Mouse (Mus musculus) heart, embryonic 13.5 days (tissue): ENCODE measurements around the gene Smc6. TPM values are rescaled to one million over a fixed set of nuclear protein-coding genes. Genes with fewer than 3 reads are reported as not detected.

Experiments
- ATAC-seq: fragments of 200-750 bp; cut with Nextera tagmentation; 2 replicates; pipeline ENCODE4 v1.8.0; 2017; ENCODE audit warnings: moderate TSS enrichment; ENCODE audit not compliant: insufficient number of reproducible peaks, low FRiP score, low TSS enrichment; ENCODE audit errors: extremely low read depth
- H3K27ac ChIP-seq: fragments of 300-500 bp; sonication (generic); replicated peaks from 2 replicates; pipeline ENCODE4 v1.5.1; 2015; ENCODE audit warnings: moderate library complexity, mild to moderate bottlenecking, inconsistent platforms
- H3K27me3 ChIP-seq: fragments of 300-500 bp; sonication (generic); replicated peaks from 2 replicates; pipeline ENCODE4 v1.6.1; 2015; ENCODE audit warnings: mild to moderate bottlenecking, inconsistent platforms
- H3K36me3 ChIP-seq: fragments of 300-500 bp; sonication (generic); 2 replicates; pipeline ENCODE4 v1.6.1; 2015; ENCODE audit warnings: mild to moderate bottlenecking, inconsistent platforms
- H3K4me1 ChIP-seq: fragments of 300-500 bp; sonication (generic); 2 replicates; pipeline ENCODE4 v1.6.1; 2015; ENCODE audit warnings: inconsistent platforms
- H3K4me2 ChIP-seq: fragments of 300-500 bp; sonication (generic); 2 replicates; pipeline ENCODE4 v1.6.1; 2015; ENCODE audit warnings: inconsistent platforms, mild to moderate bottlenecking, moderate library complexity
- H3K4me3 ChIP-seq: fragments of 300-500 bp; sonication (generic); 2 replicates; pipeline ENCODE4 v1.5.1; 2015; ENCODE audit warnings: moderate library complexity, mild to moderate bottlenecking, inconsistent platforms
- H3K9ac ChIP-seq: fragments of 300-500 bp; sonication (generic); 2 replicates; pipeline ENCODE4 v1.6.1; 2015; ENCODE audit warnings: inconsistent platforms, mild to moderate bottlenecking, moderate library complexity
- H3K9me3 ChIP-seq: fragments of 300-500 bp; sonication (generic); 2 replicates; pipeline ENCODE4 v1.6.1; 2016; ENCODE audit warnings: inconsistent platforms
- WGBS: fragments of 180-500 bp; shearing (Covaris S2); methylation state at CpG from one replicate; pipeline ENCODE4 v1.1.7; 2015; ENCODE audit warnings: mixed read lengths; 5-methylcytosine and 5-hydroxymethylcytosine counted together
- polyA plus RNA-seq: library from polyadenylated mRNA; unstranded; fragments of >200 nt; fragmentation: Nextera tagmentation; extraction: Ambion mirVana; gene quantifications from 2 replicates; pipeline ENCODE4 v1.2.1, GENCODE M21; 2015

Gene Smc6
- polyA plus RNA-seq, 1 experiment from 2014 or later, result 112 TPM

DNA sequence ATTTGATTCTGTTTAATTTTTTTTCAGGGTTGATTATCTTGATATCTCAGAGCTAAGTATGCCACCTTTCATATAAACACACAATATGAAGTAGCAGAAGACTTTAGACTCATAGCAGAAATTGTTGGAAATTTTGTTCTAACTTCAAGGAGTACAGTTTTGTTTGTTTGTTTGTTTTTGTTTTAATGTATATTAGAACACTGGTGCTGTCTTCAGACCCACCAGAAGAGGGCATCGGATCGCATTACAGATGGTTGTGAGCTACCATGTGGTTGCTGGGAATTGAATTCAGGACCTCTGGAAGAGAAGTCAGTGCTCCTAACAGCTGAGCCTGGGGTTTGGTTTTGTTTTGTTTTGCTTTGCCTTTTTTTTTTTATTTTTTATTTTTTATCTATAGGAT is 20.7 kb downstream of the Smc6 start:
- H3K9ac ChIP-seq, result no peak overlapping the region
- peaks cover 83% of the 10 kb centered on the region for H3K36me3 ChIP-seq
- no peak overlapping the region for H3K27ac ChIP-seq
- H3K4me1 ChIP-seq, result no peaks in the 10 kb centered on the region
- H3K9me3 ChIP-seq, result no peaks in the 10 kb centered on the region
- ATAC-seq, result no peak
- H3K4me3 ChIP-seq, result no peak overlapping the region
- no peak overlapping the region for H3K4me2 ChIP-seq
- WGBS, result 84% methylated on average over 2 of the region's 2 CpGs
- no peaks in the 10 kb centered on the region for H3K27me3 ChIP-seq

DNA sequence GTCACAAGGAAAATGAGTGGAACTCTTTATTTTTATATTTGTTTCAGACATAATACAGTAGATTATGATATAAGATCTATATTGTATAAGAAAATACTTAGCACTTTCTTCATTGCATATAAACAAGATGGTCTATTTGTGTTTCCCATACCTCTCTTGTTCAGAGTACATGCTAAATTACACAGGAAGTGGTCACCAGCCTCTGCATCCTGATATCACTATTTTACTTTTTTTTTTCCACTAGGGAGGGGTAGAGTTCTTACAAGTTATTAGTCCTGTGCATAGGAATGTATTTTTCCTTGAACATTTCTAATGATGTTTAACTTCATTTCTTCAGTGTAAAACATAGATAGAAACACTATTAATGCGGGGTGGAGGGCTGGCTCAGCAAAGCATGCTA is 35.2 kb downstream of the Smc6 start:
- no peak overlapping the region for H3K9ac ChIP-seq
- ATAC-seq, result no peak
- peaks cover 87% of the 10 kb centered on the region for H3K36me3 ChIP-seq
- H3K9me3 ChIP-seq, result no peaks in the 10 kb centered on the region
- no peak overlapping the region for H3K4me3 ChIP-seq
- H3K4me2 ChIP-seq, result no peak overlapping the region
- 91% methylated on average over 1 of the region's 1 CpGs for WGBS
- H3K4me1 ChIP-seq, result no peaks in the 10 kb centered on the region
- H3K27me3 ChIP-seq, result no peaks in the 10 kb centered on the region
- no peak overlapping the region for H3K27ac ChIP-seq

GRCm38 (mm10) chr12:11306753-11307645 is 41.3 kb downstream of the Smc6 start:
- no peak overlapping the region for H3K9ac ChIP-seq
- no peak for ATAC-seq
- H3K4me3 ChIP-seq, result no peak overlapping the region
- 85% methylated on average over 8 of the region's 8 CpGs for WGBS
- no peaks in the 10 kb centered on the region for H3K9me3 ChIP-seq
- peaks cover 84% of the 10 kb centered on the region for H3K36me3 ChIP-seq
- H3K4me1 ChIP-seq, result no peaks in the 10 kb centered on the region
- H3K4me2 ChIP-seq, result no peak overlapping the region
- no peaks in the 10 kb centered on the region for H3K27me3 ChIP-seq
- no peak overlapping the region for H3K27ac ChIP-seq

DNA sequence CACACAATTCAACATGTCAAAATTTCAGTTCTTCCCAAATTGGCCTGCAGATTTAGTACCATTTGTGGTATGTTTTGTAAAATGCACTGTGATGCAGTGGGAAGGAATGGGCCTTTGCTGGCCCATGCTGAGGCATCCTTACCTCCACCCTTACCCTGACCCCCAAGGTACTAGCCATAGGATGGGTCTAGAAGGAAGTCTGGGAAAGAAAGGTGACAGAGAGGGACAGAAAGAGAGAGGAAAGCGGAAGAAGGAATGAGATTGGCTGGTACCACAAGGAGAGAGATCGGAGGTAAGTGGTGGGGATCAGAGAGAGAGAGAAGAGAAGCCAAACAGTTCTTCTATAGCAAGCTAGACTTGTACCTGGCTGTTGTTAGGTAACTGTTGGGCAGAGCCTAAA is 45.4 kb downstream of the Smc6 start:
- Histone ChIP-seq H3K36me3 (peaks cover 77% of the 10 kb centered on the region), H3K27me3 (no peaks in the 10 kb centered on the region), H3K9ac (no peak overlapping the region), H3K4me2 (no peak overlapping the region), H3K4me1 (no peaks in the 10 kb centered on the region), H3K9me3 (no peaks in the 10 kb centered on the region), H3K4me3 (no peak overlapping the region), H3K27ac (no peak overlapping the region)
- 94% methylated on average over 2 of the region's 2 CpGs for WGBS
- no peak for ATAC-seq

DNA sequence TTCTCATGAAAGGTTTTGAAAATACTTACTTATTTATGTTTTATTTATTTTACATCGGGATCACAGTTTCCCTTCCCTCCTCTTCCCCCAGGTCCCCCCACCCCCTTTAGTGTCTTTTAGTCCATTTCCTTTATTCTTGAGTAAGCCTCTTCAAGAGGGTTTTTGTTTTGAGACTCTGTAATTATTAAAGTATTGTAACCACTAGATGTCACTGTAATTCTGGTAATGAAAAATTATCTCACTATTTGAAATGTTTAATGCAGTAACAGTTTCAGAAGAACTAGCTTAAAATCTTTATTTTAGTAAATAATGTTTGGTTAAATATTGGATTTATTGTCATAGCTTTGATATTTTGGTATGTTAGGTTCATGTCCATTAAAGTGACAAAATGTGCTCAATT is 48.2 kb downstream of the Smc6 start:
- no peak overlapping the region for H3K4me2 ChIP-seq
- H3K4me3 ChIP-seq, result no peak overlapping the region
- H3K9me3 ChIP-seq, result no peaks in the 10 kb centered on the region
- WGBS, result 75% methylated on average over 1 of the region's 1 CpGs
- peaks cover 73% of the 10 kb centered on the region for H3K36me3 ChIP-seq
- no peaks in the 10 kb centered on the region for H3K27me3 ChIP-seq
- ATAC-seq, result no peak
- H3K4me1 ChIP-seq, result no peaks in the 10 kb centered on the region
- no peak overlapping the region for H3K27ac ChIP-seq
- no peak overlapping the region for H3K9ac ChIP-seq

- Histone ChIP-seq H3K9ac (no peak overlapping the region), H3K4me1 (no peaks in the 10 kb centered on the region), H3K27ac (no peak overlapping the region), H3K36me3 (peaks cover 44% of the 10 kb centered on the region), H3K27me3 (no peaks in the 10 kb centered on the region), H3K4me3 (no peak overlapping the region), H3K4me2 (no peak overlapping the region), H3K9me3 (no peaks in the 10 kb centered on the region)
- no peak for ATAC-seq
- WGBS, result 50% methylated on average over 6 of the region's 6 CpGs
These were observed 52.0 kb downstream of the Smc6 start for GRCm38 (mm10) chr12:11317671-11318070.

GRCm38 (mm10) chr12:11324480-11324879 is 58.8 kb downstream of the Smc6 start:
- no peak overlapping the region for H3K4me3 ChIP-seq
- no peak overlapping the region for H3K9ac ChIP-seq
- no peaks in the 10 kb centered on the region for H3K27me3 ChIP-seq
- H3K4me1 ChIP-seq, result no peaks in the 10 kb centered on the region
- no peaks in the 10 kb centered on the region for H3K36me3 ChIP-seq
- H3K4me2 ChIP-seq, result no peak overlapping the region
- 54% methylated on average over 4 of the region's 4 CpGs for WGBS
- no peak for ATAC-seq
- no peak overlapping the region for H3K27ac ChIP-seq
- no peaks in the 10 kb centered on the region for H3K9me3 ChIP-seq

- Histone ChIP-seq H3K36me3 (no peaks in the 10 kb centered on the region), H3K9ac (no peak overlapping the region), H3K27ac (no peak overlapping the region), H3K27me3 (no peaks in the 10 kb centered on the region), H3K4me1 (no peaks in the 10 kb centered on the region), H3K4me2 (no peak overlapping the region), H3K4me3 (no peak overlapping the region), H3K9me3 (no peaks in the 10 kb centered on the region)
- ATAC-seq, result no peak
- WGBS, result 75% methylated on average over 3 of the region's 3 CpGs
These were observed 60.8 kb downstream of the Smc6 start for GRCm38 (mm10) chr12:11326483-11326882.

DNA sequence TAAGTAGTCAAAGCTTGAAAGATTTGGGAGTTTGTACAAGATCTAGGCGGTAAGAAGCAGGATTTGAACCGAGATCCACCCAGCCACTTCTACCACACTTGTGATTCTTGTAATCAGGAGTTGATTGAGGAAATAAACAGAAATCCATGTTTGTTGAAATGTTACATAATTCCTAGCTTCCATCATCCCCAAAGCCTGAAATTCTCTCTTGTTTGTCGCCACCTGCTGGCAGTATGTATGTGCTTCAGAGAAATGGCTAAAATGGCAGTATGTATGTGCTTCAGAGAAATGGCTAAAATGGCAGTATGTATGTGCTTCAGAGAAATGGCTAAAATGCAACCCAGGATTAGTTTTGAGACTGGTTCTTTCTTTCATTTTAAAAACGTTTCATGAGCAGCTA is 71.2 kb downstream of the Smc6 start:
- no peaks in the 10 kb centered on the region for H3K9me3 ChIP-seq

DNA sequence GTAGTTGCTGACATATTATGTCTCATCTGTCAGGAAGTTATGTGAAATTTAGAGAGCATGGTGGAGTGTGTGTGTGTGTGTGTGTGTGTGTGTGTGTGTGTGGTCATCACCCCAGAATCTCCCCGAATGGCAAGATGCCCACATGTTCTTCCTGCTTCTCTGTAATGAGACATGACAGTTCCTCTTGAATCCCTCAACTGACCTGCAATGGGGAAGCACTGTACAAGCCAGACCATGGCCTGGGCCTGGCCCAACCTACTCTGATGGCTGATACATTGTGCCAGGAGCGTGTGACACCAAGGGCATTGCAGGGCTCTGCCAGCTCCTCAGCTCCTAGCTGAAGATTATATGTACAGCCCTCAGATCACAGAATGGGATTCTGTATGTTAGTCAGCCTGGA is 72.6 kb downstream of the Smc6 start:
- Histone ChIP-seq H3K27me3 (no peaks in the 10 kb centered on the region), H3K9me3 (no peaks in the 10 kb centered on the region), H3K9ac (no peak overlapping the region), H3K4me3 (no peak overlapping the region), H3K4me2 (no peak overlapping the region), H3K27ac (no peak overlapping the region), H3K4me1 (no peaks in the 10 kb centered on the region), H3K36me3 (no peaks in the 10 kb centered on the region)
- 80% methylated on average over 2 of the region's 2 CpGs for WGBS
- no peak for ATAC-seq

More for the DNA sequence above, 71.2 kb downstream of the Smc6 start:
- no peaks in the 10 kb centered on the region for H3K27me3 ChIP-seq
- no peaks in the 10 kb centered on the region for H3K36me3 ChIP-seq
- ATAC-seq, result no peak
- no peak overlapping the region for H3K4me2 ChIP-seq
- H3K27ac ChIP-seq, result no peak overlapping the region
- H3K4me1 ChIP-seq, result no peaks in the 10 kb centered on the region
- WGBS, result 36% methylated on average over 4 of the region's 4 CpGs
- H3K4me3 ChIP-seq, result no peak overlapping the region
- H3K9ac ChIP-seq, result no peak overlapping the region

GRCm38 (mm10) chr12:11342020-11342600 is 76.4 kb downstream of the Smc6 start:
- whole genome bisulfite sequencing, result 59% methylated on average over 6 of the region's 6 CpGs
- no peak overlapping the region for H3K27ac ChIP-seq

GRCm38 (mm10) chr12:11345963-11346362 is 80.3 kb downstream of the Smc6 start:
- Histone ChIP-seq H3K9me3 (no peaks in the 10 kb centered on the region), H3K27me3 (no peaks in the 10 kb centered on the region), H3K9ac (no peak overlapping the region), H3K36me3 (no peaks in the 10 kb centered on the region), H3K4me1 (no peaks in the 10 kb centered on the region), H3K4me2 (no peak overlapping the region), H3K27ac (no peak overlapping the region), H3K4me3 (no peak overlapping the region)
- WGBS, result 45% methylated on average over 2 of the region's 2 CpGs
- ATAC-seq, result no peak

More at GRCm38 (mm10) chr12:11342020-11342600, 76.4 kb downstream of the Smc6 start:
- Histone ChIP-seq H3K4me3 (no peak overlapping the region), H3K36me3 (no peaks in the 10 kb centered on the region), H3K27me3 (no peaks in the 10 kb centered on the region), H3K9me3 (no peaks in the 10 kb centered on the region), H3K4me2 (no peak overlapping the region), H3K9ac (no peak overlapping the region), H3K4me1 (no peaks in the 10 kb centered on the region)
- ATAC-seq, result no peak
